In the genomic region with DNA sequence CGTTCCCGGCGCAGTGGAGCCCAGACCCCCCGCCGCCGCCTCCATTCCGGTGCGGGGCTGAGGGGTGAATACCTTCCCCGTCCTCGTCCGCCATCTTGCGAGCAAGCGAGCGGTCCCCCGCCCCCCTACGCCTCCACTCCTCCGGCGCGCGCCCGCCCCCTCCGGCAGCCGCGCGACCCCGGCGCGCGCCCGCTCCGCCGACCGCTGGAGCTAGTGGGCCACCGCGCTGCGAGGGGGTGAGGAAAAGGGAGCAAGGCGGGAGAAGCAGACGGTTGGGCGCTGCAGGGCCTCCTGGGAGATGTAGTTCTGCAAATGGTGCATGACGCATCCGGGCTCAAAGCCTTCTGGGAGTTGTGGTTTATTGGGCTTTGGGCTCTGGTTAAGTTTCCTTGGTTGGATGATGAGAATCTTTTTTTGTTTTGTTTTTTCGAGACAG, we compare ENCODE assay signal across 8 mouse cellular contexts. TPM values are rescaled to one million over a fixed set of nuclear protein-coding genes. Genes with fewer than 3 reads are reported as not detected.
DNase-seq lines count a peak whose midpoint lies in the region; TF ChIP-seq lines count a peak whose summit lies in the region.

A gene (minus strand): TSS at position 261 of the 436 bp plus-strand sequence.

- no peaks in the 10 kb centered on the region for H3K9me3 ChIP-seq in megakaryocyte, embryonic 14.5 days

- TF ChIP-seq CTCF in gastrocnemius, adult 2 months (IDR thresholded peaks at IDR 0.05): no peak

- DNase-seq in WW6 (ENCODE audit: low read depth, low spot score): peak; percentile 78
- DNase-seq in cerebellum, postnatal 4 days (ENCODE audit: low spot score in 2 of 2): peak; percentile 73 to 91
- DNase-seq in gastrocnemius, adult 2 months: peak; percentile 93
- DNase-seq in hindlimb bud, embryonic 11.5 days (ENCODE audit: extremely low spot score, low read depth, low spot score): peak; percentile 68
- DNase-seq in left cerebral cortex, adult 8-10 months (ENCODE audit: low spot score in 2 of 2): peak; percentile 78 to 92
- peak; percentile 97 for DNase-seq in right cerebral cortex, postnatal 10 days (ENCODE audit: low spot score in 2 of 2)
- peak; percentile 66 for DNase-seq in urinary bladder, postnatal 25 days (ENCODE audit: low spot score)

- peaks cover 8% of the 10 kb centered on the region for H3K36me3 ChIP-seq in megakaryocyte, embryonic 14.5 days (replicated peaks; ENCODE audit: low read length)

- H3K27ac ChIP-seq in gastrocnemius, adult 2 months: peak within 1 kb of the TSS; percentile 95

- peaks cover 23% of the 10 kb centered on the region for H3K4me1 ChIP-seq in megakaryocyte, embryonic 14.5 days

- H3K4me3 ChIP-seq in gastrocnemius, adult 2 months: peak within 1 kb of the TSS; percentile 93
- peak within 1 kb of the TSS; percentile 99 for H3K4me3 ChIP-seq in megakaryocyte, embryonic 14.5 days (replicated peaks)

- intact Hi-C loops in gastrocnemius, adult 2 months (cut with DNase I): loop anchor here (10.0 kb wide), 1 partner anchor 48 kb away; no protein-coding TSS in a partner anchor

- H3K27me3 ChIP-seq in megakaryocyte, embryonic 14.5 days (replicated peaks): no peaks in the 10 kb centered on the region

RNA-seq across cellular contexts. Expression of the gene that starts here (rescaled TPM):
- total RNA-seq in gastrocnemius, adult 2 months (2021): 10 to 100 TPM; 35.7 to 37.1 TPM
- total RNA-seq in left cerebral cortex, adult 8-10 months (2022): 100 to 1,000 TPM; 100 to 109 (median 105) TPM
- 0.77 and 2.3 TPM in 2 replicates for polyA plus RNA-seq in megakaryocyte, embryonic 14.5 days (2012; ENCODE audit: insufficient read depth, low replicate concordance)

Comparison
In these comparisons a context has a peak if more than half of its experiments do, and no peak if none do; other contexts are left out.
1. Peak in every context shown above with its lines: DNase-seq, H3K4me3 ChIP-seq and H3K27ac ChIP-seq.